Mouse (Mus musculus) neural tube, embryonic 12.5 days (tissue): ENCODE results near the gene Clec3b. TPM values are rescaled to one million over a fixed set of nuclear protein-coding genes. Genes with fewer than 3 reads are reported as not detected.

ENCODE experiments used
- ATAC-seq: fragments of 200-750 bp; cut with Nextera tagmentation; 2 replicates; pipeline ENCODE4 v1.8.0; 2017; ENCODE audit warnings: low read depth, mild to moderate bottlenecking, moderate TSS enrichment, moderate library complexity; ENCODE audit not compliant: low FRiP score
- H3K27ac ChIP-seq: fragments of 300-500 bp; sonication (generic); 2 replicates; pipeline ENCODE4 v1.5.1; 2016
- H3K27me3 ChIP-seq: fragments of 300-500 bp; sonication (generic); replicated peaks from 2 replicates; pipeline ENCODE4 v1.6.1; 2016; ENCODE audit warnings: mild to moderate bottlenecking
- H3K36me3 ChIP-seq: fragments of 300-500 bp; sonication (generic); 2 replicates; pipeline ENCODE4 v1.6.1; 2016; ENCODE audit warnings: mild to moderate bottlenecking
- H3K4me1 ChIP-seq: fragments of 300-500 bp; sonication (generic); 2 replicates; pipeline ENCODE4 v1.6.1; 2016
- H3K4me2 ChIP-seq: fragments of 300-500 bp; sonication (generic); replicated peaks from 2 replicates; pipeline ENCODE4 v1.6.1; 2016; ENCODE audit warnings: mild to moderate bottlenecking
- H3K4me3 ChIP-seq: fragments of 300-500 bp; sonication (generic); 2 replicates; pipeline ENCODE4 v1.5.1; 2016
- H3K9ac ChIP-seq: fragments of 300-500 bp; sonication (generic); 2 replicates; pipeline ENCODE4 v1.6.1; 2016; ENCODE audit warnings: mild to moderate bottlenecking
- H3K9me3 ChIP-seq: fragments of 300-500 bp; sonication (generic); 2 replicates; pipeline ENCODE4 v1.6.1; 2016; ENCODE audit warnings: mild to moderate bottlenecking
- WGBS: fragments of 180-500 bp; shearing (Covaris S2); methylation state at CpG from one replicate; pipeline ENCODE4 v1.1.7; 2016; 5-methylcytosine and 5-hydroxymethylcytosine counted together
- polyA plus RNA-seq: library from polyadenylated mRNA; unstranded; fragments of >200 nt; fragmentation: Nextera tagmentation; extraction: Ambion mirVana; gene quantifications from 2 replicates; pipeline ENCODE4 v1.2.1, GENCODE M21; 2016

The Clec3b gene
- polyA plus RNA-seq, 1 experiment from 2014 or later, result not detected

DNA sequence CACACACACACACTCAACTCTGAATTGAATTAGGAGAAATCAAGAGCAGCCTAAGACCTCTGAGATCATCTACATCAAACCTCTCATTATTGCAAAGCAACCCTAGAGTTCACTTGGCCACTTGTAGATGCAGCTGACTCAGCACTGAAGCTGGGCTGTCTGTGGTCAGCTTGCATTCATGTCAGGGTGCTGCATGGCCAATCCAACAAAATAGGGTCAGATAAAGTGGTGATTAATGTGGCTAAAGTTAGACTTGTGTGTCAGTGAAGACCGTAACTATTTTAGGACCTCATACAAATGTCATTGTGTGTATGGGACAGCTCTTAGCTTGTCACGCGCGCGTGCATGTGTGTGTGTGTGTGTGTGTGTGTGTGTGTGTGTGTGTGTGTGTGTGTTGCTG lies 36.8 kb downstream of the Clec3b start:
- ATAC-seq, result no peak
- H3K4me3 ChIP-seq, result no peak overlapping the region
- no peaks in the 10 kb centered on the region for H3K9me3 ChIP-seq
- H3K4me1 ChIP-seq, result no peaks in the 10 kb centered on the region
- H3K9ac ChIP-seq, result no peak overlapping the region
- no peaks in the 10 kb centered on the region for H3K36me3 ChIP-seq
- 93% methylated on average over 5 of the region's 5 CpGs for WGBS
- H3K27me3 ChIP-seq, result no peaks in the 10 kb centered on the region
- no peak overlapping the region for H3K27ac ChIP-seq
- no peak overlapping the region for H3K4me2 ChIP-seq

DNA sequence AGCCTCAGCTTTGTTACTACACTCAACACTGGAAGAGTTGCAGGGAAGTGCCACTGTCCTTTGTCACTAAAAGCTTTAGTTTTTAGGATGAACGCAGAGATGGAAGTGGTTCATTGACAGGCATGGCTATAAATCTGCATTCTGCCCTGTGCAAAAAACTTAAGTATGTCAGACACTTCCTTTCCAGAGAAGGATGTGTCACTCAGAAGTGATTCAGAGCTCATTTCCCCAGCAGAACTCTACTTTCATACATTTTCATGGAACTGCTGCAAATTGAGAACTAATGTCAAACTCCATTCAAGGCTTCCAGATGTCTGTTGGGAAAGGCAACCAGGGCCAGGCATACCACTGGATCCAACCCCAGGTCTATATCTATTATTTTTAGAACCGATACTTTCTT lies 37.5 kb downstream of the Clec3b start:
- H3K9ac ChIP-seq, result no peak overlapping the region
- WGBS, result 94% methylated on average over 2 of the region's 2 CpGs

GRCm38 (mm10) chr9:123200116-123200515 lies 49.4 kb downstream of the Clec3b start:
- Histone ChIP-seq H3K4me1 (no peaks in the 10 kb centered on the region), H3K4me2 (no peak overlapping the region), H3K36me3 (no peaks in the 10 kb centered on the region), H3K9me3 (no peaks in the 10 kb centered on the region), H3K27ac (no peak overlapping the region), H3K27me3 (no peaks in the 10 kb centered on the region), H3K4me3 (no peak overlapping the region), H3K9ac (no peak overlapping the region)
- 75% methylated on average over 3 of the region's 3 CpGs for WGBS
- no peak for ATAC-seq

More for the DNA sequence above, 37.5 kb downstream of the Clec3b start:
- ATAC-seq, result no peak
- Histone ChIP-seq H3K27ac (no peak overlapping the region), H3K4me3 (no peak overlapping the region), H3K4me1 (no peaks in the 10 kb centered on the region), H3K27me3 (no peaks in the 10 kb centered on the region), H3K9me3 (no peaks in the 10 kb centered on the region), H3K36me3 (no peaks in the 10 kb centered on the region), H3K4me2 (no peak overlapping the region)

- H3K9ac ChIP-seq, result no peak overlapping the region
- no peaks in the 10 kb centered on the region for H3K9me3 ChIP-seq
- no peaks in the 10 kb centered on the region for H3K27me3 ChIP-seq
- no peak for ATAC-seq
- no peaks in the 10 kb centered on the region for H3K4me1 ChIP-seq
- 71% methylated on average over 2 of the region's 2 CpGs for WGBS
- no peaks in the 10 kb centered on the region for H3K36me3 ChIP-seq
- H3K4me2 ChIP-seq, result no peak overlapping the region
- H3K27ac ChIP-seq, result no peak overlapping the region
- H3K4me3 ChIP-seq, result no peak overlapping the region
Observed at GRCm38 (mm10) chr9:123206526-123206925, 55.8 kb downstream of the Clec3b start.

GRCm38 (mm10) chr9:123206948-123207347 lies 56.2 kb downstream of the Clec3b start:
- Histone ChIP-seq H3K4me1 (no peaks in the 10 kb centered on the region), H3K27me3 (no peaks in the 10 kb centered on the region), H3K27ac (no peak overlapping the region), H3K9me3 (no peaks in the 10 kb centered on the region), H3K9ac (no peak overlapping the region), H3K36me3 (no peaks in the 10 kb centered on the region), H3K4me2 (no peak overlapping the region), H3K4me3 (no peak overlapping the region)
- ATAC-seq, result no peak
- WGBS, result 85% methylated on average over 2 of the region's 2 CpGs

Other genes starting within 250 kb of the Clec3b start
- 31.1 and 32.0 TPM in 2 replicates for gene Zfp105, start 227.9 kb upstream of the Clec3b start, polyA plus RNA-seq
- gene 1110059G10Rik, start 199.9 kb upstream of the Clec3b start, polyA plus RNA-seq, result 29.1 and 31.8 TPM in 2 replicates
- 44.0 and 49.3 TPM in 2 replicates for gene Kif15, start 199.9 kb upstream of the Clec3b start, polyA plus RNA-seq
- 17.9 and 20.4 TPM in 2 replicates for gene Tmem42, start 129.6 kb upstream of the Clec3b start, polyA plus RNA-seq
- 0.24 and 0.50 TPM in 2 replicates for gene Tgm4, start 116.2 kb upstream of the Clec3b start, polyA plus RNA-seq
- 79.8 and 80.6 TPM in 2 replicates for gene Zdhhc3, start 37.7 kb upstream of the Clec3b start, polyA plus RNA-seq
- 83.5 and 83.7 TPM in 2 replicates for gene Exosc7, start 37.7 kb upstream of the Clec3b start, polyA plus RNA-seq
- gene Cdcp1, start 65.1 kb downstream of the Clec3b start, polyA plus RNA-seq, result 0.27 and 0.30 TPM in 2 replicates
- 25.6 and 26.0 TPM in 2 replicates for gene Tmem158, start 109.8 kb downstream of the Clec3b start, polyA plus RNA-seq
- 972 and 1,065 TPM in 2 replicates for gene Lars2, start 216.0 kb downstream of the Clec3b start, polyA plus RNA-seq